Mouse (Mus musculus) Muller cell, postnatal 12 days (primary cell): ENCODE data around the gene Sar1a.

Experiments used
- DNase-seq: peaks from one replicate; pipeline ENCODE4 v3.0.0-alpha.2; 2015; ENCODE audit errors: inconsistent ontology term

Sar1a gene

GRCm38 (mm10) chr10:61730171-61730570 lies 50.1 kb downstream of the Sar1a start:
- DNase-seq = no peak

- DNase-seq = peak; percentile 41
Observed at GRCm38 (mm10) chr10:61734377-61734776, 54.3 kb downstream of the Sar1a start.

- DNase-seq = no peak
Observed at GRCm38 (mm10) chr10:61736671-61737078, 56.6 kb downstream of the Sar1a start.

GRCm38 (mm10) chr10:61737537-61737936 lies 57.4 kb downstream of the Sar1a start:
- no peak for DNase-seq

- no peak for DNase-seq
Observed at GRCm38 (mm10) chr10:61738126-61738525, 58.0 kb downstream of the Sar1a start.

GRCm38 (mm10) chr10:61741306-61741705 lies 61.2 kb downstream of the Sar1a start:
- DNase-seq = no peak

- no peak for DNase-seq
Observed at GRCm38 (mm10) chr10:61741873-61742272, 61.8 kb downstream of the Sar1a start.

GRCm38 (mm10) chr10:61742336-61742735 lies 62.2 kb downstream of the Sar1a start:
- DNase-seq = no peak
